Mouse (Mus musculus) Patski (cell line): ENCODE results near the gene Rbpj. TPM values are rescaled to one million over a fixed set of nuclear protein-coding genes. Genes with fewer than 3 reads are reported as not detected.

Source experiments
- ATAC-seq: fragments of 100-300 bp; one replicate; pipeline ENCODE4 v1.8.0; 2021
- CTCF ChIA-PET: fragments of 350-600 bp; sonication (Branson Sonifier 250); formaldehyde crosslinking; loops from one replicate; lab custom pipeline; 2022; ENCODE audit warnings: inconsistent platforms; lab: Charles Lee
- POLR2A ChIA-PET: fragments of 350-600 bp; sonication (Branson Sonifier 250); formaldehyde crosslinking; loops from one replicate; lab custom pipeline; 2022; ENCODE audit warnings: antibody characterized with exemption, inconsistent platforms; lab: Charles Lee
- DNase-seq: peaks from one replicate; pipeline ENCODE4 v3.0.0-alpha.2; 2011; ENCODE audit warnings: low read depth, low spot score
- H3K27me3 ChIP-seq: fragments of 371-371 bp; one replicate; pipeline ENCODE4 v1.5.1; 2021
- CTCF ChIP-seq: fragments of 100-300 bp; IDR thresholded peaks from one replicate; pipeline ENCODE4 v1.5.1; 2021
- in situ Hi-C: fragments of 300-500 bp; cut with MboI; formaldehyde crosslinking; loops from 3 replicates; pipeline ENCODE4 v1.11.1; 2018; ENCODE audit warnings: low pct_unique_long_range_greater_than_20kb, mixed read lengths
- polyA plus RNA-seq: library from polyadenylated mRNA; unstranded; gene quantifications from one replicate; pipeline ENCODE4 v1.2.3, GENCODE M21; 2021

The Rbpj gene
- polyA plus RNA-seq, 1 experiment from 2014 or later: 64.2 TPM

- no peak for TF ChIP-seq CTCF
- POLR2A ChIA-PET: interaction anchor here (0.6 to 0.7 kb wide), 2 partner anchors 9 to 151 kb away, joined by 3 read pairs; no protein-coding TSS in a partner anchor
- DNase-seq: no peak
- CTCF ChIA-PET: no interaction called here
- ATAC-seq: no peak
- in situ Hi-C loops: no loop called here
- H3K27me3 ChIP-seq: no peaks in the 10 kb centered on the region
Observed at GRCm38 (mm10) chr5:53485069-53485628, 19.2 kb downstream of the Rbpj start.

- POLR2A ChIA-PET: interaction anchor here (0.6 kb wide), 1 partner anchor 24 kb away, joined by 3 read pairs; no protein-coding TSS in a partner anchor
- TF ChIP-seq CTCF: no peak
- in situ Hi-C loops: no loop called here
- DNase-seq (no peak), ATAC-seq (no peak)
- CTCF ChIA-PET: no interaction called here
- no peaks in the 10 kb centered on the region for H3K27me3 ChIP-seq
Observed at GRCm38 (mm10) chr5:53485934-53486475, 20.1 kb downstream of the Rbpj start.

GRCm38 (mm10) chr5:53486966-53487592 is 21.1 kb downstream of the Rbpj start:
- POLR2A ChIA-PET: no interaction called here
- CTCF ChIA-PET: interaction anchor here (0.9 to 1.4 kb wide), 2 partner anchors 107 to 111 kb away, joined by 4 to 5 read pairs; no protein-coding TSS in a partner anchor
- no peak for ATAC-seq
- H3K27me3 ChIP-seq: no peaks in the 10 kb centered on the region
- no peak for DNase-seq
- in situ Hi-C loops: no loop called here
- no peak for TF ChIP-seq CTCF

GRCm38 (mm10) chr5:53490697-53491099 is 24.7 kb downstream of the Rbpj start:
- POLR2A ChIA-PET: interaction anchor here (1.2 to 2.3 kb wide), 2 partner anchors 21 to 51 kb away, joined by 4 to 6 read pairs; no protein-coding TSS in a partner anchor
- no peaks in the 10 kb centered on the region for H3K27me3 ChIP-seq
- CTCF ChIA-PET: interaction anchor here (1.0 to 1.5 kb wide), 4 partner anchors 17 to 98 kb away, joined by 3 to 5 read pairs (median 4); no protein-coding TSS in a partner anchor
- ATAC-seq (peak; percentile 96), DNase-seq (peak; percentile 97)
- in situ Hi-C loops: no loop called here
- no peak for TF ChIP-seq CTCF

- POLR2A ChIA-PET: interaction anchor here (0.6 kb wide), 1 partner anchor 33 kb away, joined by 3 read pairs; no protein-coding TSS in a partner anchor
- no peak for DNase-seq
- CTCF ChIA-PET: interaction anchor here (0.9 to 1.5 kb wide), 3 partner anchors 10 to 102 kb away, joined by 3 to 5 read pairs (median 3); no protein-coding TSS in a partner anchor
- in situ Hi-C loops: no loop called here
- ATAC-seq: no peak
- no peak for TF ChIP-seq CTCF
- no peaks in the 10 kb centered on the region for H3K27me3 ChIP-seq
Observed at GRCm38 (mm10) chr5:53493756-53494155, 27.8 kb downstream of the Rbpj start.

- POLR2A ChIA-PET: no interaction called here
- DNase-seq: no peak
- no peak for TF ChIP-seq CTCF
- no peak for ATAC-seq
- in situ Hi-C loops: no loop called here
- no peaks in the 10 kb centered on the region for H3K27me3 ChIP-seq
- CTCF ChIA-PET: interaction anchor here (0.9 to 1.5 kb wide), 4 partner anchors 11 to 102 kb away, joined by 3 to 5 read pairs (median 3); no protein-coding TSS in a partner anchor
Observed at GRCm38 (mm10) chr5:53494536-53495159, 28.7 kb downstream of the Rbpj start.

- POLR2A ChIA-PET: no interaction called here
- no peak for TF ChIP-seq CTCF
- DNase-seq (peak; percentile 87), ATAC-seq (peak; percentile 85)
- no peaks in the 10 kb centered on the region for H3K27me3 ChIP-seq
- CTCF ChIA-PET: interaction anchor here (0.8 to 1.4 kb wide), 3 partner anchors 68 to 123 kb away, joined by 3 to 4 read pairs (median 3); no protein-coding TSS in a partner anchor
- in situ Hi-C loops: no loop called here
Observed at GRCm38 (mm10) chr5:53496846-53497549, 31.0 kb downstream of the Rbpj start.

GRCm38 (mm10) chr5:53499571-53499970 is 33.6 kb downstream of the Rbpj start:
- ATAC-seq (no peak), DNase-seq (no peak)
- TF ChIP-seq CTCF: no peak
- CTCF ChIA-PET: interaction anchor here (0.8 to 3.7 kb wide), 5 partner anchors 10 to 202 kb away, joined by 3 to 12 read pairs (median 7); no protein-coding TSS in a partner anchor
- no peaks in the 10 kb centered on the region for H3K27me3 ChIP-seq
- in situ Hi-C loops: no loop called here
- POLR2A ChIA-PET: interaction anchor here (0.9 kb wide), 1 partner anchor 10 kb away, joined by 3 read pairs; no protein-coding TSS in a partner anchor

- ChIA-PET CTCF (interaction anchor here (0.9 to 3.7 kb wide), 5 partner anchors 9 to 68 kb away, joined by 3 to 12 read pairs (median 7); no protein-coding TSS in a partner anchor), POLR2A (interaction anchor here (1.2 kb wide), 1 partner anchor 18 kb away, joined by 3 read pairs; no protein-coding TSS in a partner anchor)
- no peaks in the 10 kb centered on the region for H3K27me3 ChIP-seq
- TF ChIP-seq CTCF: no peak
- in situ Hi-C loops: no loop called here
- DNase-seq: no peak
- no peak for ATAC-seq
Observed at GRCm38 (mm10) chr5:53500509-53501145, 34.7 kb downstream of the Rbpj start.
